Mouse (Mus musculus) hindbrain, embryonic 16.5 days (tissue): ENCODE data around the gene Aurkb. TPM values are rescaled to one million over a fixed set of nuclear protein-coding genes. Genes with fewer than 3 reads are reported as not detected.
A peak's percentile ranks its signal among the peaks of the same experiment; 100 is the strongest.

Experiments used
- ATAC-seq: fragments of 200-750 bp; cut with Nextera tagmentation; 2 replicates; pipeline ENCODE4 v1.8.0; 2017; ENCODE audit warnings: moderate TSS enrichment, moderate library complexity
- H3K27ac ChIP-seq: fragments of 300-500 bp; sonication (generic); 2 replicates; pipeline ENCODE4 v1.5.1; 2014; ENCODE audit warnings: low read depth, mild to moderate bottlenecking, control low read depth, low read length, moderate library complexity
- H3K27me3 ChIP-seq: fragments of 300-500 bp; sonication (generic); replicated peaks from 2 replicates; pipeline ENCODE4 v1.6.1; 2014; ENCODE audit warnings: low read length; ENCODE audit not compliant: control insufficient read depth, insufficient read depth
- H3K36me3 ChIP-seq: fragments of 300-500 bp; sonication (generic); 2 replicates; pipeline ENCODE4 v1.6.1; 2014; ENCODE audit warnings: mild to moderate bottlenecking, low read length, moderate library complexity, mixed read lengths; ENCODE audit not compliant: control insufficient read depth, insufficient read depth
- H3K4me1 ChIP-seq: fragments of 300-500 bp; sonication (generic); 2 replicates; pipeline ENCODE4 v1.6.1; 2014; ENCODE audit warnings: low read depth, low read length; ENCODE audit not compliant: control insufficient read depth, insufficient read depth
- H3K4me2 ChIP-seq: fragments of 300-500 bp; sonication (generic); 2 replicates; pipeline ENCODE4 v1.6.1; 2014; ENCODE audit warnings: mild to moderate bottlenecking, low read length, control low read depth, moderate library complexity
- H3K4me3 ChIP-seq: fragments of 300-500 bp; sonication (generic); 2 replicates; pipeline ENCODE4 v1.5.1; 2014; ENCODE audit warnings: mild to moderate bottlenecking, low read length, control low read depth, moderate library complexity
- H3K9ac ChIP-seq: fragments of 300-500 bp; sonication (generic); 2 replicates; pipeline ENCODE4 v1.6.1; 2014; ENCODE audit warnings: low read depth, mild to moderate bottlenecking, control low read depth, low read length, moderate library complexity
- H3K9me3 ChIP-seq: fragments of 300-500 bp; sonication (generic); 2 replicates; pipeline ENCODE4 v1.6.1; 2014; ENCODE audit warnings: mild to moderate bottlenecking, low read length, moderate library complexity; ENCODE audit not compliant: control insufficient read depth
- WGBS: fragments of 180-500 bp; shearing (Covaris S2); extraction: QIAGEN DNeasy Blood & Tissue Kit; methylation state at CpG from one replicate; pipeline ENCODE4 v1.1.7; 2014; 5-methylcytosine and 5-hydroxymethylcytosine counted together
- polyA plus RNA-seq: library from polyadenylated mRNA; unstranded; fragments of >200 nt; fragmentation: Nextera tagmentation; extraction: Ambion mirVana; gene quantifications from 2 replicates; pipeline ENCODE4 v1.2.1, GENCODE M21; 2015

Aurkb gene
- polyA plus RNA-seq, 1 experiment from 2014 or later, result 26.9 TPM

DNA sequence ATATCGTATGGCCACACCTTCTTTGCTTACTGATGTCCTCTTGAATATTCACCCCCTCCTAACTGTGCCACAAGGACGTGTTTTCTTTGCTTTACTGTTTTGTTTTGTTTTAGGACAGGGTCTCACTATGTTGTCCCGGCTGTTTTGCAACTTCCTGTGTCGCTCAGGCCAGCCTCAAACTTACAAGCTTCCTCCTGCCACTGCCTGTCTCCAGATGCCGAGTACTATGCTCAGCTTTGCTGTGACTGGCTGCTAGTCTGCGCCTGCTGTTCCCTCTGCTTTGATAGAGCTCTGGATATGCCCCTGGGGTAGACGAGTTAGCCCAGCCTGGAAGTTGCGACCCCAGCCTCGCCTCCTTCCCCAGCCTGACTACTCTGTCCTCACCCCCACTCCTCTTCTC is 11.9 kb upstream of the Aurkb start:
- WGBS, result 87% methylated on average over 9 of the region's 9 CpGs
- peaks cover 14% of the 10 kb centered on the region for H3K4me1 ChIP-seq
- H3K9me3 ChIP-seq, result no peaks in the 10 kb centered on the region
- no peak overlapping the region for H3K9ac ChIP-seq
- no peaks in the 10 kb centered on the region for H3K27me3 ChIP-seq
- H3K27ac ChIP-seq, result no peak overlapping the region
- H3K4me2 ChIP-seq, result no peak overlapping the region
- ATAC-seq, result no peak
- no peak overlapping the region for H3K4me3 ChIP-seq
- peaks cover 19% of the 10 kb centered on the region for H3K36me3 ChIP-seq

DNA sequence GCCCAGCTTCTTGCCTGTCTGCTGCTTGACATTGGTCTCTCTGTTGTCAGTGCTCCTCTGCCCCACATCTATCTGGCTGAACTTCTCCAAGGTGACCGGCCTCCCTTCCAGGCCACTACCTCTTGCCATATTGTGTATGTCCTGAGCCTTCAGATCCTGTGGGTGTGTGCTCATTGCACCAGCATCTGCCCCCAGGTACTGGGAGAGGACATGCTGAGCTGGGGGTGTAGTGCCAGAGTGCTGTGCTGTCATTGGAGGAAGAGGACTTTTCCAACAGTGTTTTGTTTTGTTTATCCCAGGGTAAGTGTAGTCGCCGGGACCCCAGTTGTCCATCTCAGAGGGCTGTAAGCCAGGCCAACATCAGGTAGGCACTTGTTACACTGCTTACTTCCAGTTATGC is 10.9 kb upstream of the Aurkb start:
- Histone ChIP-seq H3K4me1 (peaks cover 22% of the 10 kb centered on the region), H3K27me3 (no peaks in the 10 kb centered on the region), H3K36me3 (peaks cover 19% of the 10 kb centered on the region), H3K27ac (no peak overlapping the region), H3K9ac (no peak overlapping the region), H3K9me3 (no peaks in the 10 kb centered on the region), H3K4me3 (no peak overlapping the region), H3K4me2 (no peak overlapping the region)
- WGBS, result 93% methylated on average over 3 of the region's 3 CpGs
- ATAC-seq, result no peak

DNA sequence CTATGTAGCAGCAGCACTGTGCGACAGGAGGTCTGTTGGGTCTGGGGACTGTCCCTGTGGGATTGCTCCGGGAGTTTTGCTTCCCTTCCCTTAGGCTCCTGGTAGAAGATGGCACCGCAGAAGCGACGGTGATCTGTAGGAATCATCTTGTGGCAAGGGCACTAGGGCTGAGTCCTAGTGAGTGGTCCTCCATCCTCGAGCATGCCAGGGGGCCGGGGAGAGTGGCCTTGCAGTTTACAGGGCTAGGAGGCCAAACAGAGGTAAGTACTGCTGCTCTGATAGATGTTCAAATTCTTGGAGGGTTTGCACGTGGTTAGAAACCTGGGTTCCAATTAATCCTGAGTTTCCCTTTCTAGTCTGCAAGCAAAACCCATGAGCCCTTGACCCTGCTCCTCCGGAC is 10.0 kb upstream of the Aurkb start:
- Histone ChIP-seq H3K4me3 (0 out of 2 replicates have a peak overlapping the region, but pooled peaks have one; percentile 10), H3K9ac (peak overlapping the region; percentile 21; the same call in 1 of the 2 replicates), H3K27ac (peak overlapping the region; percentile 63), H3K4me2 (peak overlapping the region; percentile 62), H3K4me1 (peaks cover 22% of the 10 kb centered on the region), H3K9me3 (no peaks in the 10 kb centered on the region), H3K36me3 (peaks cover 19% of the 10 kb centered on the region), H3K27me3 (no peaks in the 10 kb centered on the region)
- WGBS, result 82% methylated on average over 9 of the region's 9 CpGs
- no peak for ATAC-seq

DNA sequence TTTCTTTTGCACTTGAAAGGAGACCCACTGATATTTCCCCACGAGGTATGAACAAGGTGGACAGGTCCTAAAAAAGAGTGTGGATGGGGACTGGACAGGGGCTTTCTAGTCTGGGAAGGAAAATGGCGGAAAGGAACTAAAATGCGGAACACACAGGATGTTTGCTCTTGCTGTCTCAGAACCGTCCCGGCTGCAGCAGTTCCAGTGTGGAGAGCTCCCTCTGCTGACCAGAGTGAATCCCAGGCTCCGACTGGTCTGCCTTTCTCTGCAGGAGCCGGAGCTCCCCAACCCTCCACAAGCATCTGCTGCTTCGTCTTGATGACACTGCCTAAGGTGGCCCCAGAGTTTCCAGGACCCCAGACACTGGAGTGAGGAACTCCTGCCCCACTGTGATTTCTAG is 9.6 kb upstream of the Aurkb start:
- Histone ChIP-seq H3K36me3 (peaks cover 19% of the 10 kb centered on the region), H3K27ac (peak overlapping the region; percentile 73), H3K4me2 (peak overlapping the region; percentile 62), H3K9me3 (no peaks in the 10 kb centered on the region), H3K9ac (peak overlapping the region; percentile 21; the same call in 1 of the 2 replicates), H3K27me3 (no peaks in the 10 kb centered on the region), H3K4me1 (peaks cover 22% of the 10 kb centered on the region), H3K4me3 (peak overlapping the region; percentile 10; the same call in 1 of the 2 replicates)
- 5% methylated on average over 8 of the region's 8 CpGs for WGBS
- peak; percentile 21; the same call in 1 of the 2 replicates for ATAC-seq

DNA sequence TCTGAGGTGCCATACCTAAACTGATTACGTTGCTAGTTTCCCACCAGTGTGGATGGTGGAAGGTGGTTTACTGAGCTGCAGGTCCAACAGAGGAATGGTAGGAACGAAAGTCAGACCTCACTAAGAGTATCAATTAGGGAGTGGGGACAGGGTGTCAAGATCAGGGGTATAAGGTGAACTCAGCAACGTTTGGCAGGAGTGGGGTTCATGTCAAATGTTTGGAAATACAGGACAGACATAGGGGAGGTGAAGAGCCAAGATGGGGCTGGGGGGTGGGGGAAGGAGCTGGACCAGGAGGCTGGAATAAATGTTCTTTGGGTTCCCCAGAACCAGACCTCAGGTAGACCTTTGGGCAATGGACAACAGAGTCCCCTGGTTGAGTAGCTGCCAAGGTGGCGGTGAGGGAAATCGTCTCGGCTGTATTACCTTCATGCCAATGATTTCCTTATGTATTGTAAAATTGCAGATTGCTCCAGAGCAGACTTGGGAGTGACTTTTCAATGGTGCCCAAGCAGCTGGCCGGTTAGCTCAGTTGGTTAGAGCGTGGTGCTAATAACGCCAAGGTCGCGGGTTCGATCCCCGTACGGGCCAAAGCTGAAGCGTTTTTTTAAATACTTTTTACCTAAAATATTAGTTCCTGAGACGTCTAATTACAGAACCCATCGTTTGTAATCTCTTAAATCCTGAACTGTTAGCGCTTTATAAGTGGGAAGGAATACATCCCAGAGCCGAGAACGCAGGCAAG is 8.8 kb upstream of the Aurkb start:
- ATAC-seq, result peak; percentile 28; the same call in 1 of the 2 replicates
- WGBS, result 9% methylated on average over 20 of the region's 20 CpGs
- H3K36me3 ChIP-seq, result peaks cover 15% of the 10 kb centered on the region
- H3K9me3 ChIP-seq, result no peaks in the 10 kb centered on the region
- peak overlapping the region; percentile 84 for H3K27ac ChIP-seq
- H3K4me2 ChIP-seq, result peak overlapping the region; percentile 62
- H3K9ac ChIP-seq, result peak overlapping the region; percentile 76
- H3K27me3 ChIP-seq, result no peaks in the 10 kb centered on the region
- H3K4me3 ChIP-seq, result peak overlapping the region; percentile 65
- peaks cover 22% of the 10 kb centered on the region for H3K4me1 ChIP-seq

DNA sequence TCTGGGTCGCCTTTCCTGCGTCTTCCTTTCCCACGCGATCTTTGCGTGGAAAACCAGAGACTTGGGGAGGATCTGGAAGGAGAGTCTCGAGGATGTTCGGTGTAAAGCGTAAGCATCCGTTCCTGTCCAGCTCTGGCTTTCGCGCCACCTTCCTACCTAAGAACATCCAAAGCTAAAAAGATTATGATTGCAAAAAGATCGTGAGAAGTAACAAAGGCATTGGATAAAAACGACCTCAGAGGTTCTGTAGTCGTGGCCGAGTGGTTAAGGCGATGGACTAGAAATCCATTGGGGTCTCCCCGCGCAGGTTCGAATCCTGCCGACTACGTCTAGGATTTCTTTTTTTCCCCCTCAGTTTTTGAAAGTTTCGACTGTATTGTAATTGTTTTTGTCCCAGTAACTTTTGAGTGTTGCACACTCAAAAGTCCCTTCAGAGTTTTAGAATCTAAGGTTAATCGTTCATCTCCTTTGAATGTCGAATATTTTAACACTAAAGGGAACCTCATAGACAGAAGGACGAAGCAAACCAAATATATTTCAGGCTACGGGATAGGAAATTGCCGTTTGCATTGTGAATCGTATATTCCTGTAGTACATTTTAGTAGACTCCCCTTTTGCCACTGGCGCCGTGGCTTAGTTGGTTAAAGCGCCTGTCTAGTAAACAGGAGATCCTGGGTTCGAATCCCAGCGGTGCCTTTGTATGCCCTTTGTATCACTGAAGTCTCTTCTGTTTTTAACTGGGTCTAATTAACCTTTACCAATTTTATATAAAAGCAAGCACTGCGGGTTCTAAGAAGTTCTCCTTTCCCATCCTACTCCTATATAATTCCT is 8.0 kb upstream of the Aurkb start:
- H3K9ac ChIP-seq, result peak overlapping the region; percentile 76

DNA sequence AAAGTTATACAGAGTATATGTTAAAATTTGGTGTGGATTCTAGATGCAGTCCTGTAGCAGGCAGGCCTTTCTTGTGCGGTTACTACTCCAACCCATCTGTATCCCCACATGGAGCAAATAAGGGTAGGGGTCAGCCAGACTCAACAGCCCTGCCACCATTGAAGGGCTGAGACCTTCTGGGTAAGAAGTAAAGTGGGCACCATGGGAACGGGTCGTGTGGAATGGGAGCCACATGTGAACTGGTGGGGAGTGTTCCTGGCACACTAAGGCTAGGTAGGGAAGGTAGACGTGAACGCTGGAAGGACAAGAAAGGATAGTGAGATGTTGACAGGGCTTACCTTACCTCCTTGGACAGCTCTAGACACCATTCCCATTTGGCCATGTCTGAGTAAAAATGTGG is 7.3 kb upstream of the Aurkb start:
- H3K4me2 ChIP-seq, result no peak overlapping the region; the same call in 1 of the 2 replicates
- WGBS, result 75% methylated on average over 5 of the region's 5 CpGs
- peaks cover 9% of the 10 kb centered on the region for H3K36me3 ChIP-seq
- no peak overlapping the region for H3K4me3 ChIP-seq
- H3K9me3 ChIP-seq, result no peaks in the 10 kb centered on the region
- H3K4me1 ChIP-seq, result peaks cover 22% of the 10 kb centered on the region
- no peaks in the 10 kb centered on the region for H3K27me3 ChIP-seq
- no peak overlapping the region for H3K9ac ChIP-seq
- ATAC-seq, result no peak
- H3K27ac ChIP-seq, result no peak overlapping the region

More for the DNA sequence above, 8.0 kb upstream of the Aurkb start:
- peak; percentile 25; the same call in 1 of the 2 replicates for ATAC-seq
- H3K4me3 ChIP-seq, result peak overlapping the region; percentile 65
- H3K4me1 ChIP-seq, result peaks cover 22% of the 10 kb centered on the region
- H3K36me3 ChIP-seq, result peaks cover 15% of the 10 kb centered on the region
- no peaks in the 10 kb centered on the region for H3K9me3 ChIP-seq
- H3K27ac ChIP-seq, result peak overlapping the region; percentile 84
- peak overlapping the region; percentile 62 for H3K4me2 ChIP-seq
- H3K27me3 ChIP-seq, result no peaks in the 10 kb centered on the region
- WGBS, result under 1% methylated on average over 34 of the region's 34 CpGs

DNA sequence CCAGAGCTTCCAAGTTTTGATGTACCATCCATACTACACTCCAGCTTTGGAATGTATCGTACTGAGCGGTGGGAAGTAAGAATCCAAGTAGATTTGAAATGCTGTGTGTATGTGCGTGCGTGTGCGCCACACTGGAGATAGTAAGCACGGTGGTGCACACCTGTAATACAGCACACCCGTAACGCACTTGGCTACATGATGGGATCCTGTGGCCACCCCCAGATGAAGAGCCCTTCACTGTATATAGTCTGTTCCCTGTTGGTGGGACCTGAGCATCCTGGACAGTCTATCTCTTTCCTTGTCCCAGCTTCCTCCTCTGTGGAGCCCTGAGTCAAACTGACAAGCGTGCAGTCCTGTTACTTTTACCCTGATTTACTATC is 938 bp downstream of the Aurkb start:
- 14% methylated on average over 9 of the region's 9 CpGs for WGBS
- Histone ChIP-seq H3K27ac (no peak overlapping the region), H3K27me3 (no peaks in the 10 kb centered on the region), H3K4me1 (peaks cover 8% of the 10 kb centered on the region), H3K4me2 (peak overlapping the region; percentile 91), H3K9me3 (no peaks in the 10 kb centered on the region), H3K36me3 (no peaks in the 10 kb centered on the region), H3K9ac (peak overlapping the region; percentile 50; the same call in 1 of the 2 replicates), H3K4me3 (peak overlapping the region; percentile 56)
- no peak for ATAC-seq

DNA sequence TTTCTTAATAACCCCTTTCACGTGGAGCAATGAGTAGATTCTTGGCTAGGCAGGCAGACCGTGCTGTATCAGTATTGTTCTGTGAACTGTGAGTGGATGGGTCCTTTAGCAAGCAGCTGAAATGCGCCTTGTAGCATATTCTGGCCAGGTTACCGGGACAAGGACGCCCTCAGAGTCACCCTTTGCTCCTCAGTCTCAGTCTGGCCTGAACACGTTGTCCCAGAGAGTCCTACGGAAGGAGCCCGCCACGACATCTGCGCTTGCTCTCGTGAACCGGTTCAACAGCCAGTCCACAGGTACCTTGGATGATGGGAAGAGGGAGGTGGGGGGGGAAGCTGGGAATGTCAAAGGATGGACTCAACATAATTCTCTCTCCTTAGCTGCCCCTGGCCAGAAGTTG is 2.1 kb downstream of the Aurkb start:
- 90% methylated on average over 12 of the region's 12 CpGs for WGBS
- Histone ChIP-seq H3K36me3 (no peaks in the 10 kb centered on the region), H3K27ac (no peak overlapping the region), H3K9ac (no peak overlapping the region), H3K4me2 (0 out of 2 replicates have a peak overlapping the region, but pooled peaks have one; percentile 1), H3K27me3 (no peaks in the 10 kb centered on the region), H3K4me1 (peaks cover 8% of the 10 kb centered on the region), H3K4me3 (no peak overlapping the region), H3K9me3 (no peaks in the 10 kb centered on the region)
- no peak for ATAC-seq
